Comparison of ENCODE assay signal across 22 mouse cellular contexts in genomic region chr8:47784436-47784835, GRCm38 (mm10). TPM values are rescaled to one million over a fixed set of nuclear protein-coding genes. Genes with fewer than 3 reads are reported as not detected.
DNase-seq lines count a peak whose midpoint lies in the region; TF ChIP-seq lines count a peak whose summit lies in the region.
"Had no signal": no experiment of that assay in that cellular context is flagged by ENCODE, and none has a peak within 500 bp of the region (broad histone marks: within the 10 kb centered on the region; RNA-seq: fewer than 3 reads in every experiment).

No protein-coding gene starts in this region.

- no peak for TF ChIP-seq CTCF in layer of hippocampus, adult 2 months (conservative IDR thresholded peaks at IDR 0.05)
- no peak for TF ChIP-seq CTCF in testis, adult 2 months (IDR thresholded peaks at IDR 0.05; ENCODE audit: control insufficient read depth, insufficient read depth, insufficient replicate concordance, low read depth, low read length)

- peaks cover 11% of the 10 kb centered on the region for H3K4me1 ChIP-seq in testis, adult 2 months (ENCODE audit: control insufficient read depth, insufficient read depth, low read length)
- H3K4me1 ChIP-seq: embryonic facial prominence, embryonic 13.5 days; hindbrain, embryonic 12.5 days; intestine, embryonic 15.5 days; lung, embryonic 15.5 days had no signal

- no peaks in the 10 kb centered on the region for H3K36me3 ChIP-seq in testis, adult 2 months (ENCODE audit: control insufficient read depth, insufficient read depth, low read length)
- H3K36me3 ChIP-seq: embryonic facial prominence, embryonic 13.5 days; heart, embryonic 13.5 days; hindbrain, embryonic 12.5 days; intestine, embryonic 15.5 days; lung, embryonic 15.5 days had no signal

- no peak for DNase-seq in layer of hippocampus, adult 2 months (ENCODE audit: low spot score in 2 of 2)
- no peak for DNase-seq in layer of hippocampus, adult 18-20 months (ENCODE audit: low spot score in 2 of 2)
- DNase-seq in testis, postnatal 10 days (ENCODE audit: low spot score) = no peak
- DNase-seq in heart, adult 9 months (ENCODE audit: low spot score in 2 of 2) = peak; percentile 76 to 78
- DNase-seq in testis, postnatal 14 days (ENCODE audit: low spot score) = peak; percentile 47
- no peak for DNase-seq in frontal cortex, postnatal 36 days (ENCODE audit: low spot score in 2 of 2)
- DNase-seq in adrenal gland, adult 2 months = no peak
- DNase-seq: adrenal gland, postnatal 14 days; cerebellum, adult 8-10 months; kidney, postnatal 4 days; thymus, adult 2 months had no signal

- H3K27ac ChIP-seq in layer of hippocampus, adult 2 months = 0 out of 2 replicates have a peak overlapping the region, but pooled peaks have one; percentile 24
- H3K27ac ChIP-seq in testis, adult 2 months (ENCODE audit: control insufficient read depth, insufficient read depth, low read depth, low read length) = peak overlapping the region; percentile 45
- H3K27ac ChIP-seq: embryonic facial prominence, embryonic 13.5 days; heart, embryonic 13.5 days; hindbrain, embryonic 12.5 days; intestine, embryonic 15.5 days; lung, embryonic 15.5 days had no signal

- H3K27me3 ChIP-seq in testis, adult 2 months (ENCODE audit: control insufficient read depth, insufficient read depth, low read length) = no peaks in the 10 kb centered on the region
- H3K27me3 ChIP-seq: embryonic facial prominence, embryonic 13.5 days; heart, embryonic 13.5 days; hindbrain, embryonic 12.5 days; intestine, embryonic 15.5 days; lung, embryonic 15.5 days had no signal

- TF ChIP-seq POLR2A in testis, adult 2 months (IDR thresholded peaks at IDR 0.05; ENCODE audit: control insufficient read depth, low read depth, low read length) = no peak

- no peak overlapping the region for H3K4me3 ChIP-seq in layer of hippocampus, adult 2 months
- no peak overlapping the region for H3K4me3 ChIP-seq in testis, adult 2 months (ENCODE audit: control insufficient read depth, low read depth, low read length)
- H3K4me3 ChIP-seq: embryonic facial prominence, embryonic 13.5 days; heart, embryonic 13.5 days; hindbrain, embryonic 12.5 days; intestine, embryonic 15.5 days; lung, embryonic 15.5 days had no signal

RNA-seq across cellular contexts. Expression of gene Cldn24, which starts 37.5 kb away (rescaled TPM):
- not detected for total RNA-seq in layer of hippocampus, adult 2 months (2021)
- total RNA-seq in layer of hippocampus, adult 18-20 months (2021) = not detected
- polyA plus RNA-seq in testis, adult 2 months (2012; rRNA removed) = 0.52 and 0.59 TPM in 2 replicates
- total RNA-seq in adrenal gland, adult 2 months (2021) = not detected
- not detected in 2 replicates for polyA plus RNA-seq in adrenal gland, adult 2 months (2012; rRNA removed)
- total RNA-seq: adrenal gland, postnatal 14 days; layer of hippocampus, postnatal 25 days had no signal
- polyA plus RNA-seq: C2C12; embryonic facial prominence, embryonic 13.5 days; heart, embryonic 13.5 days; intestine, embryonic 15.5 days; kidney, embryonic 14.5 days; liver, embryonic 11.5 days; lung, embryonic 15.5 days; neural tube, embryonic 11.5 days; thymus, adult 2 months had no signal

RNA-seq across cellular contexts. Expression of gene Cldn22, which starts 39.8 kb away (rescaled TPM):
- 1 to 10 TPM; 3.1 to 5.1 TPM for total RNA-seq in layer of hippocampus, adult 2 months (2021)
- total RNA-seq in layer of hippocampus, adult 18-20 months (2021) = 1 to 10 TPM; 3.6 to 4.1 TPM
- 0.16 and 0.35 TPM in 2 replicates for polyA plus RNA-seq in testis, adult 2 months (2012; rRNA removed)
- total RNA-seq in adrenal gland, adult 2 months (2021) = 1 to 10 TPM; 1.8 to 3.6 TPM
- polyA plus RNA-seq in adrenal gland, adult 2 months (2012; rRNA removed) = 2.9 and 6.2 TPM in 2 replicates
- polyA plus RNA-seq: C2C12; embryonic facial prominence, embryonic 13.5 days; heart, embryonic 13.5 days; hindbrain, embryonic 12.5 days; intestine, embryonic 15.5 days; kidney, embryonic 14.5 days; liver, embryonic 11.5 days; lung, embryonic 15.5 days; neural tube, embryonic 11.5 days had no signal

Comparison
In these comparisons a context has a peak if more than half of its experiments do, and no peak if none do; other contexts are left out.
1. DNase-seq: peak in heart, adult 9 months (2 of 2) and testis, postnatal 14 days (single experiment); none in layer of hippocampus, adult 2 months (0 of 2), layer of hippocampus, adult 18-20 months (0 of 2), testis, postnatal 10 days (single experiment), frontal cortex, postnatal 36 days (0 of 2) and adrenal gland, adult 2 months (single experiment).